Mouse (Mus musculus): ENCODE measurements at regions not wholly inside any gene's neighbourhood (a gene's known extent, or its start where the extent isn't known, plus 50 kb on each side); places are given as distances from the start of the nearest gene placed in this dataset.

DNA sequence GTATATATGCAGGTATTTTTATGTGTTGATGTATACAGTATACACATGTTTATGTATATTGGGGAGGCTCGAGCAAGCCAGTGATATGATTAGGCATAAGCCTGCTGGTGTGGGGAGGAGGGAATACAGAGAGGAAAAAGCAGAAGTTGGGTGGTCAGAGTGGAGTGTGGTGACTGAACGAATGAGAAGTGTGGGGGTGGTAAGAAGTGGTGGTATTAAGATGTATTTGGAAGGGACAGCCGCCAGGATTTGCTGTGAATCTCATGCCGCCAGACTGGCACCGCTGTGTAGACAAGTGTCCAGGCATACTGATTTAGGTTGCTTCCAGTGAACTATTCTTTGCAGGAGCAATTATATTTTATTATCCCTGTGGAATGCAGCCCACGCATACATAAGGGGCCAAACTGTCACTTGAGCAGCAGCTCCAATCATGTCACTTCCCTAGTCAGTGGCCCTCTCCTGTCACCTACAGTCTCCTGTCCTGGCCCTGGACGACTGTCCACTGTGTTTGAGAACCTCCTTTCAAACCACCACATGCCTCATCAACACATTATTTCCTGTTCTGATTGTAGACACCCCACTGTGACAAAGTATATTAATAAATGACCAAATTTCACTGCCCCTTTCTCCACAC is 101.9 kb upstream of the Tmc3 start:
- DNase-seq: no peak

DNA sequence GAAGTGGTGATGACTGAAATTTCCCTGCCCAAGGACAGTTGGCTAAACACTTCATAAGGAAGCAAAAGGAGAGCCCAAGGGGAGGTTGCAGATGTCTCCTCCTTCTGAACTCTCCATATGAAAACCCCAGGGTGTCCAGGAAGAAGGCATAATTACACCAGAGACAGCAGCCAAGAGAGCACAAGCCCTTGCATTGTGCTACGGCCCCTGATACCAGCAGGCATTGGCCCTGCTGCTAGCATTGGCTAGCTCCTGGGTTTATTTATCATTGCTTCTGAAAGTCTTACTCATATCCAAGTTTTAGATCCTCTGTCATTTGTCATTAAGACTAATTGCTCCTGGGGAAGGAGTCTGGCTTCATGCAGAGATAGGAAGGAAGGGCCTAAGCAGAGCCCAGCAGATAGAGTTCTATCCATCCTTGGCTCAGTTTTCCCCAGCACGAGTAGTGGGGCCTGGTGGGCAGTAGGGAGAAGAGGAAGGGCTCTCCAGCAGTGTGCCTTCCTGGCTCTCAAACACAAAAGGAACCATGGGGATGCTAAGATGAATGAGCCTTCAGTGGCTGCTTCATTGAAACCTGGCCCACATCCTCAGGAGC is 98.5 kb upstream of the Tmc3 start:
- no peak for DNase-seq

DNA sequence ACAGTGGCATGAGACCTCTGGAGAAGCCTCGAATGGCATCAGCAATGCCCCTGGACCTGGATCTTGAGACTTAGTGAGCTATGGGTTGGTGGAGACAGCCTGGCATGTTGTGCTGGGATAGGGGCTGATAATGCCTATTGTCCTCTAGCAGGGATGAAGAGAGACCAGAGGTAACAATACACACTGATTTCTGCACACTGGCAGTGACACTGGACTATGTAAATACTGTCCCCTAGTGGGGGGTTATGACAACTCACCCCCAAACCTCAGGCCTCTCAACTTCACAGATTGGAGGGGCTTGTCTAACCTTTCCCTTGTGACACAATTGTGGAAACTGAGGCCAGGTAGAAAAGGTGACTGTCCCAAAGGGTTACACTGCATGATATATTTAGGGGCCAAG is 94.9 kb upstream of the Tmc3 start:
- no peak for DNase-seq

DNA sequence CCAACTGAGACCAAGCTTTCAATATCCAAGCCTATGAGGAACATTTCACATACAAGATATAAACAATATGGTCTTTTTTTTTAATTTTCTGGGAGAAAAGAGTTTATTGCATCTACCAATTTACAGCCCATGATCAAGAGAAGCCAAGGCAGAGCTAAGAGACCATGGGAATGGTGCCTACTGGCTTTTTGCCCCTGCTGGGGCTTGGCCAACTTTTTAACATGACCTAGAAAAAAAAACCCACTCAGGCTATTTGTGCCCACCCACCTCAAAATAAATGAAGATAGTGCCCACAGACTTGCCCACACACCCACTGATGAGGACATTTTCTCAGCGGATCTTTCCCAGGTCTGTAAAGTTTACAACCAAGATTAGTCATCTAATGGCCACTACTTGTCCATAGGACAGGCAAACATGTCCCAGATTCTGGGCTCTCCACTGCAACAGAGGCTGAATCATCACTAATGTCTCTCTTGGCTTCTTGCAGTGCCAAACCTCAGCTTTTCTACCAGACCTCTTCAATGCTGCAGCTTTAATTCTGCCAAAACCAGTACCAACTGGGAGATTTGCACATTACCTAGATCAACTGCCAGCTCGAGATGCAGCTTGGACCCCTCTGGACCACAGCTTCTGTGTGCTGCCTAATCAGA is 79.6 kb upstream of the Tmc3 start:
- DNase-seq: no peak

DNA sequence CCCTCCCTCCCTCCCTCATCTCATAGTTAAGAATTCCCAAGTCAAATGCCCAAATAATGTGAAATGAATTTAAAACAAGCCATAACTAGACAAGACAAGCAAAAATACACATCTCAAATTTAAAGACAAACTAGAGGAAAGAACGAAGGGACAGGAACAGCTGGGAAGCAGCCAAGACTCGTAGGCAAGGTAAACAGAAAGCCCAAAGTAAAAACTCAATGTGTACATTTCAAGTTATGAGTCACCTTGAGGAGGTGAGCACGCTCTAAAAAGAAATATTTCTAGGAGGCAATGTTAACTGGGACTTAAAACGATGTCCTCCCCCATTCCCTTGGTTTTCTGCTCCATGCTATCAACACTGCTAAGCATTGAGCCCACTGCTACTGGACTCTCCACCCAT is 68.4 kb upstream of the Tmc3 start:
- peak in 1 of 2 experiments; percentile 5 for DNase-seq

DNA sequence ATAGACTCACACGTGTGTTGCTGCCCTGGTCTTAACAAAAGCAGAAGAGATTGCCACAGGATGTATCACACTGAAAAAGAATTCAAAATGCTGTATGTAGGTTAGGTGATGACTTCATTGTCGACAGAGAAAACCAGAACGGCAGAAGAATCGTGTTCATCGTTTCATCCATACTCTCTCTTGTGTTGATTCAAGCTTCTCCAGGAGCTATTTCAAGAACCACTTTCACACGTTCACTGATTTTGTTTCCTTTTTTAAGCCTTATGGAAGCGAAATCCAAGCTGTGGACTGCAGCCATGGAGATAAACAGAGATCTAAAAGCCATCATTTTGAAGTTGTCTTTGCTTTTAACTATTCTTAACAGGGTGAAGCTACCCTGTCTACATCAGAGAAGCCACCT is 63.2 kb upstream of the Tmc3 start:
- DNase-seq: no peak
